In the genomic region with DNA sequence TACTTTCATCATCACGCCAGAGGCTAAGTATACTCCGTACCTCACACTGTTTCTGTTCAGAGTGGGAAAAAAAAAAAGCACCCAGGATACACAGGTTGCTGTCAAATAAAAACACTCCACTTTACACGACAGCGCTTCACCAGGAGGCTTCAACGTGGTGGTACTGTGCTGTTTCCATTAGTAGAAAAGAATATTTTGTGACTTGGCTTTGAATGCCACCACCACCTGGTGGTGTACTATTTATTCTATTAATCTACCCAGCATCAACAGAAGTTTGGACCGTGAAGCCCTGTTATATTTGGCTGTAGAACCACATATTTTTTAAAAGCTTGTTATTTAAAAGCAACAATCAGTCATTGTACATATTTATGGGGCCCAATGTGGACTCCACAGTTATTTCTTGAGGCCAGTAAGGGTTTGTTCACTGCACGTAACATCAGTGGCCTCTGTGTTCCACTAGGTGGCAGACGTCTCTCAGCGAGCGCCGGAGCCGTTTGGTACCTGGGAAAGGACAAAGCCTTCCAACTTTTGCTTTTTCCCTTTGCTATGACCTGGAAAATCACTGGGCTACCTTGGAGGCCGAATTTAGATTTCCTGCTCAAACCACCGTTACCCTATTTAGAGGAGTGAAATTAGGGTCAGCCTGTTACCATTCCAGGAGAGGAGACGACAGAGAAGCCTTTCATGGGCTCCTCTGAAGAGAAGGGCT, we compare ENCODE assay signal across 8 mouse cellular contexts. TPM values are rescaled to one million over a fixed set of nuclear protein-coding genes. Genes with fewer than 3 reads are reported as not detected.
DNase-seq lines count a peak whose midpoint lies in the region; ATAC-seq and TF ChIP-seq lines count a peak whose summit lies in the region.

No protein-coding gene starts in this region.

- TF ChIP-seq POLR2A in cerebellum, adult 2 months (IDR thresholded peaks at IDR 0.05; ENCODE audit: borderline replicate concordance, insufficient read depth, low read length): no peak

- 18% methylated on average over 15 of the region's 15 CpGs for WGBS in cerebellum, adult 2 months
- WGBS in forebrain, embryonic 16.5 days: 24% methylated on average over 15 of the region's 15 CpGs
- WGBS in hindbrain, postnatal 0 days: 25% methylated on average over 15 of the region's 15 CpGs

- peak; percentile 81 for TF ChIP-seq CTCF in cerebellum, adult 2 months (IDR thresholded peaks at IDR 0.05; ENCODE audit: borderline replicate concordance, insufficient read depth, low read depth, low read length)
- TF ChIP-seq CTCF in hindbrain, postnatal 0 days (IDR thresholded peaks at IDR 0.05; ENCODE audit: low read depth): peak; percentile 89

- no peak overlapping the region for H3K4me3 ChIP-seq in cerebellum, adult 2 months (replicated peaks; ENCODE audit: insufficient read depth, low read depth, low read length)
- no peak overlapping the region for H3K4me3 ChIP-seq in forebrain, embryonic 16.5 days (replicated peaks; ENCODE audit: low read length)
- no peak overlapping the region for H3K4me3 ChIP-seq in hindbrain, postnatal 0 days (ENCODE audit: low read length)

- no peaks in the 10 kb centered on the region for H3K27me3 ChIP-seq in cerebellum, adult 2 months (ENCODE audit: control insufficient read depth, insufficient read depth, low read length)
- H3K27me3 ChIP-seq in forebrain, embryonic 16.5 days (replicated peaks; ENCODE audit: control insufficient read depth, insufficient read depth, low read length): no peaks in the 10 kb centered on the region
- no peaks in the 10 kb centered on the region for H3K27me3 ChIP-seq in hindbrain, postnatal 0 days (ENCODE audit: insufficient read depth, low read length)

- H3K9me3 ChIP-seq in forebrain, embryonic 16.5 days (ENCODE audit: control insufficient read depth, low read length): no peaks in the 10 kb centered on the region
- H3K9me3 ChIP-seq in hindbrain, postnatal 0 days (ENCODE audit: low read length): no peaks in the 10 kb centered on the region

- peak overlapping the region; percentile 35 for H3K4me2 ChIP-seq in forebrain, embryonic 16.5 days (ENCODE audit: low read length)
- peak overlapping the region; percentile 32 for H3K4me2 ChIP-seq in hindbrain, postnatal 0 days (ENCODE audit: low read depth, low read length)

- no peak overlapping the region for H3K27ac ChIP-seq in cerebellum, adult 2 months (ENCODE audit: insufficient read depth, low read length)
- no peak overlapping the region for H3K27ac ChIP-seq in forebrain, embryonic 16.5 days (ENCODE audit: low read length)
- H3K27ac ChIP-seq in hindbrain, postnatal 0 days: no peak overlapping the region

- peak; percentile 92 for ATAC-seq in forebrain, embryonic 16.5 days
- ATAC-seq in hindbrain, postnatal 0 days: peak; percentile 91

- DNase-seq in WW6 (ENCODE audit: low read depth, low spot score): peak; percentile 7
- peak; percentile 61 to 69 for DNase-seq in cerebellum, adult 2 months
- DNase-seq in hindbrain, postnatal 0 days (ENCODE audit: low spot score): peak; percentile 89
- DNase-seq in layer of hippocampus, postnatal 36 days: peak; percentile 67 to 75
- DNase-seq in lung, postnatal 4 days: peak; percentile 51 to 66
- peak; percentile 76 for DNase-seq in retina, postnatal 1 day
- DNase-seq in urinary bladder, postnatal 4 days (ENCODE audit: low spot score in 2 of 2): peak; percentile 38 to 67

- 0 out of 2 replicates have a peak overlapping the region, but pooled peaks have one; percentile 31 for H3K9ac ChIP-seq in forebrain, embryonic 16.5 days (replicated peaks; ENCODE audit: low read depth, low read length)
- H3K9ac ChIP-seq in hindbrain, postnatal 0 days (replicated peaks; ENCODE audit: low read length): no peak overlapping the region

- no peaks in the 10 kb centered on the region for H3K4me1 ChIP-seq in cerebellum, adult 2 months (ENCODE audit: control insufficient read depth, insufficient read depth, low read length)
- no peaks in the 10 kb centered on the region; the same call in 1 of the 2 replicates for H3K4me1 ChIP-seq in forebrain, embryonic 16.5 days (replicated peaks; ENCODE audit: control insufficient read depth, insufficient read depth, low read length)
- H3K4me1 ChIP-seq in hindbrain, postnatal 0 days (ENCODE audit: insufficient read depth, low read length): no peaks in the 10 kb centered on the region

- no peaks in the 10 kb centered on the region for H3K36me3 ChIP-seq in forebrain, embryonic 16.5 days (ENCODE audit: control insufficient read depth, insufficient read depth)
- H3K36me3 ChIP-seq in hindbrain, postnatal 0 days (ENCODE audit: insufficient read depth, low read length): no peaks in the 10 kb centered on the region

RNA-seq across cellular contexts. Expression of a gene that starts 48.3 kb away (rescaled TPM):
- 1.0 TPM in 2 replicates for polyA plus RNA-seq in cerebellum, adult 2 months (2012; rRNA removed)
- polyA plus RNA-seq in forebrain, embryonic 16.5 days (2015; fragmentation: Nextera tagmentation; extraction: Ambion mirVana): 4.3 and 6.1 TPM in 2 replicates
- total RNA-seq in hindbrain, postnatal 0 days (2014; rRNA removed): 3.0 TPM in 2 replicates
- 3.1 and 3.4 TPM in 2 replicates for polyA plus RNA-seq in hindbrain, postnatal 0 days (2015; fragmentation: Nextera tagmentation; extraction: Ambion mirVana)
- 1 to 10 TPM; 2.9 to 3.0 TPM for total RNA-seq in layer of hippocampus, postnatal 36 days (2021)

Comparison
In these comparisons a context has a peak if more than half of its experiments do, and no peak if none do; other contexts are left out.
1. DNase-seq: peak in every context shown above with its lines; median percentile 89 in hindbrain, postnatal 0 days; 76 in retina, postnatal 1 day; 71 in layer of hippocampus, postnatal 36 days; 65 in cerebellum, adult 2 months; 58 in lung, postnatal 4 days; 52 in urinary bladder, postnatal 4 days; 7 in WW6.